Mouse (Mus musculus): ENCODE data around the gene Grhpr. TPM values are rescaled to one million over a fixed set of nuclear protein-coding genes. Genes with fewer than 3 reads are reported as not detected.
A peak's percentile ranks its signal among the peaks of the same experiment; 100 is the strongest.

Grhpr gene
- polyA plus RNA-seq, 1 experiment from 2014 or later = 97.7 TPM

DNA sequence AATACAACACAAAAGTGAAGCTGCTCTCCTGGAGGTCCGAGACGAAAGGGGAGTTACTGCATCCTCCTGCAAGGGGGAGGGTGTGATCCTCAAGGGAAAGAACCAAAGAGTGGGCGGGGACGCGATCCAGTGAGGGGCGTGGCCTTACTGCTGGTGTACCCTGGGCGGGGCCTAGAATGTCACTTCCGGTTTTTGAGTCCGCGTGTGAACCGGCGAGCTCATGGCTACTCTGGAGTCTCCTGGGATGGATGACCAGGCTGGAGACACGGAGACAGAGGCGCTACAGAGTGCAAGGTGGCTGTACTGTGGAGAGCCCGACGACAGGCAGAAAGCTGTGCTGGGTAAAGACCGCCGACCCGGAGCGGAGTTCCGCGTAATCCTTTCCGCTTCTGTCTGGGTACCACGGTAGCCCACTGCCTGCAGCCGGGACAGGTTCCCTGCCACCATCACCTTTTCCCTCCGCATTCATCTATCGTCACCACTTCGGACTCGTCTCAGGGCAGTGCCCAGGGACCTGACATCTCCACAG, 37.3 kb downstream of the Grhpr start, which contains the start of gene Polr1e:
Gene Polr1e, plus strand, starts transcription at position 132 of the 529 bp plus-strand sequence.
- ATAC-seq (replicated peaks; ENCODE audit: extremely low read depth, insufficient read depth, low FRiP score) = peak; percentile 90
- H3K4me2 ChIP-seq (ENCODE audit: low read depth, low read length) = peak within 1 kb of the TSS; percentile 95
- H3K4me3 ChIP-seq (ENCODE audit: low read length) = peak within 1 kb of the TSS; percentile 65
- peak within 1 kb of the TSS; percentile 64 for H3K27ac ChIP-seq (ENCODE audit: low read length)
- peaks cover 8% of the 10 kb centered on the region for H3K36me3 ChIP-seq (ENCODE audit: control insufficient read depth, insufficient read depth)
- H3K4me1 ChIP-seq (ENCODE audit: control insufficient read depth, insufficient read depth, low read length) = peaks cover 17% of the 10 kb centered on the region
- H3K9me3 ChIP-seq (replicated peaks; ENCODE audit: control insufficient read depth, low read length) = no peaks in the 10 kb centered on the region
- WGBS = 0% methylated on average over 29 of the region's 29 CpGs
- peak within 1 kb of the TSS; percentile 76 for H3K9ac ChIP-seq (ENCODE audit: low read length)
- no peaks in the 10 kb centered on the region for H3K27me3 ChIP-seq (ENCODE audit: control insufficient read depth, insufficient read depth, low read length)

DNA sequence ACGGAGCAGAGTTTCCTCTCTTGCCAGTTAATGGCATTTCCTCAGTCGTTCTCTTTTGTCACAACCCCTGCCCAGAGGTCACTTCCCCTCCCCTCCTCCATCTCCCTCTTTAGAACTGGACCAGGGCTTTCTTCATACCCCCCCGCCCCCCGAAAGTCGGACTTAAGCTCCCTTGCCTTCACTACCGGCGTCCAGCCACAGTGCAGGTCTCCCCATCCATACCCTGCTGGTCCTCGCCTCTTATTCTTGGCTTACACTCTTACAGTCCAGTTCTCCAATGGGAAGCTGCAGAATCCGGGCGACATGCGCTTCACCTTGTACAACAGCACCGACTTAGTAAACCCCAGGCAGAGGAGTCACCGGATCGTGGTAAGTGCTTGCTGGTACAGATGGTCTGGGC, 37.8 kb downstream of the Grhpr start:
- Histone ChIP-seq H3K27ac (ENCODE audit: low read length) (peak overlapping the region; percentile 33), H3K9me3 (replicated peaks; ENCODE audit: control insufficient read depth, low read length) (no peaks in the 10 kb centered on the region), H3K4me2 (ENCODE audit: low read depth, low read length) (peak overlapping the region; percentile 95), H3K27me3 (ENCODE audit: control insufficient read depth, insufficient read depth, low read length) (no peaks in the 10 kb centered on the region), H3K36me3 (ENCODE audit: control insufficient read depth, insufficient read depth) (peaks cover 13% of the 10 kb centered on the region), H3K4me1 (ENCODE audit: control insufficient read depth, insufficient read depth, low read length) (peaks cover 13% of the 10 kb centered on the region), H3K9ac (ENCODE audit: low read length) (peak overlapping the region; percentile 76), H3K4me3 (ENCODE audit: low read length) (peak overlapping the region; percentile 65)
- WGBS = 1% methylated on average over 14 of the region's 14 CpGs
- ATAC-seq (replicated peaks; ENCODE audit: extremely low read depth, insufficient read depth, low FRiP score) = peak; percentile 30; the same call in 1 of the 2 replicates

DNA sequence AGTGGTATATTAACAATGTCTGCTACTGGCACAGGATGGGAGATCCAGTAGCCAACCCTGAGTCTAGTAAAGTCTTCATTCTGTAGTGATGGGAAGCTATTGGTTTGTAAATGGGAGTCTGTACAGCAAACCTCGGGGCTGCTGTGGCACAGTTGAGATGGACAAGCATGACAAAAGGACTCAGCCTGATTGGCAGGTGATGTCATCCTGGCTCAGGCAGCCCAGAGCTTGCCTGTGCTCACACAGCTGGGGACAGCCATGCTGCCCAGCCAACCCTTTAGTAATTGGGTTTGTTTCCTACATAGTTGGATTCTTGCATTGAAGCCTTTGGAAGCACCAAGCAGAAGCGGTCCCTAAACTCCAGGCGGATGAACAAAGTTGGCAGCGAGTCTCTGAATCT, 45.3 kb downstream of the Grhpr start:
- Histone ChIP-seq H3K36me3 (ENCODE audit: control insufficient read depth, insufficient read depth) (peaks cover 43% of the 10 kb centered on the region), H3K4me2 (ENCODE audit: low read depth, low read length) (no peak overlapping the region), H3K27me3 (ENCODE audit: control insufficient read depth, insufficient read depth, low read length) (no peaks in the 10 kb centered on the region), H3K4me1 (ENCODE audit: control insufficient read depth, insufficient read depth, low read length) (no peaks in the 10 kb centered on the region), H3K4me3 (ENCODE audit: low read length) (no peak overlapping the region), H3K9ac (ENCODE audit: low read length) (no peak overlapping the region), H3K9me3 (replicated peaks; ENCODE audit: control insufficient read depth, low read length) (no peaks in the 10 kb centered on the region), H3K27ac (ENCODE audit: low read length) (no peak overlapping the region)
- ATAC-seq (replicated peaks; ENCODE audit: extremely low read depth, insufficient read depth, low FRiP score) = no peak
- WGBS = 89% methylated on average over 4 of the region's 4 CpGs

DNA sequence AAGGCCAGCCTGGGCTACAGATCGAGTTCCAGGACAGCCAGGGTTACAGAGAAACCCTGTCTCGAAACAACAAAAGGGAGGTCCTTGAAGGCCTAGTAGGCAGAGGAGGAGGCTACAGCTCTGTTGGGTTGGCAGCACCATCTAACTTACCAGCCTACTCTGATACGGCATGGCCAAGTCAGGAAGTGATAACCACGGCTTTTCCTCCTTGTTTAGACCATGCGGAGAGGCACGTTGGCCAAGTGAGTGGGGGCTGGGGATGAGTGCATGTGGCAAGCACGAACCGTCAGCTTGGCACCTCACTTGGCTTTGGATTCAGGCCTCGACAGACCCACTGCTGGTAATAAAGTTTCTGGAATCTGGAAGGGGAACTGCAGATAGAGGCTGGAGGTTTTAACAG, 51.4 kb downstream of the Grhpr start:
- H3K27me3 ChIP-seq (ENCODE audit: control insufficient read depth, insufficient read depth, low read length) = no peaks in the 10 kb centered on the region
- H3K27ac ChIP-seq (ENCODE audit: low read length) = no peak overlapping the region
- H3K4me2 ChIP-seq (ENCODE audit: low read depth, low read length) = no peak overlapping the region
- H3K9me3 ChIP-seq (replicated peaks; ENCODE audit: control insufficient read depth, low read length) = no peaks in the 10 kb centered on the region
- no peak overlapping the region for H3K4me3 ChIP-seq (ENCODE audit: low read length)
- WGBS = 75% methylated on average over 9 of the region's 9 CpGs
- no peak overlapping the region for H3K9ac ChIP-seq (ENCODE audit: low read length)
- no peak for ATAC-seq (replicated peaks; ENCODE audit: extremely low read depth, insufficient read depth, low FRiP score)
- peaks cover 19% of the 10 kb centered on the region for H3K4me1 ChIP-seq (ENCODE audit: control insufficient read depth, insufficient read depth, low read length)
- H3K36me3 ChIP-seq (ENCODE audit: control insufficient read depth, insufficient read depth) = peaks cover 37% of the 10 kb centered on the region

DNA sequence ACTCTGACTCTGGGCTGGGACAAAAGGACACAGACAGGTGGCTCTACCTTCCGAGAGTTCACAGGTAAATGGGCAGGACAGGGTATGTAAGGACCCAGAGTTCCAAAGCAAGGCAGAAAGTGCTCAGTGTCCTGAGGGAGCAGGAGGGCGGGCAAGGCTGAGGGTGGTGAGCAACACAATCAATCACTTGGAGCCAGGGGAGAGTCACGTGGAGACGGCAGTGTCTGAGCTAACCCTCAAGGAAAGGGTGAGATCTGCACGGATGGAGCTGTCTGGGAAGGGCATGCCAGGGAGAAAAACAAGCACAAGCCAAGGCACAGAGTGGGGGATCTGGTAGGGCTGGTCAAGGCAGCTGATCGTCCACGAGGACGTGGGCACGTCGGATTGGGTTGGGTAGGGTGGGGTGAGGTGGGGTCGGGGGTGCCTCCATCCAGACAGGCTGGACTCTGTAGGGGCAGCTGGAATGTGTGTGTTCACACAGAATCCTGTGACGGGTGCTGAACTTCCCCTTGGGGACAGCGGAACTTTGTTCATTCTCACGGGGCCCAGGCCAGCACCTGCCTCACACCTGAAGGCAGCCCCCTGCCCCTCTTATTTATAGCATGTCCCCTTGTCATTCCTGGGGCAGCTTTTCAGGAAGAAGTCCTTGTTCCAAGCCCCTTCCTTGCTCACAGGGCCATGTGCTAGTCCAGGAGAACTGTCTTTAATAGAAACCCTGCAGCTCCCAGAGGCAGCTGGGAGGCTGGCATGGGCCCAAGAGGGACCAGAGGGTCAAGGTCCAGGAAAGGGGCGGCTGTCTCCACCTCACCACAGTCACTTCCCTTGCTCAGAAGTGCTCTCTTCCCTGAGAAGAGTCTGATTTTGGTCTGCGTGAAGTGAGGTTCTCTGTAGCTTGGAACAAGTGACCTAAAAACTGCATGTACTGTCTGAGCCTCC, 53.8 kb downstream of the Grhpr start:
- WGBS = 66% methylated on average over 16 of the region's 16 CpGs
- Histone ChIP-seq H3K27me3 (ENCODE audit: control insufficient read depth, insufficient read depth, low read length) (no peaks in the 10 kb centered on the region), H3K9ac (ENCODE audit: low read length) (peak overlapping the region; percentile 41), H3K36me3 (ENCODE audit: control insufficient read depth, insufficient read depth) (peaks cover 23% of the 10 kb centered on the region), H3K4me1 (ENCODE audit: control insufficient read depth, insufficient read depth, low read length) (peaks cover 23% of the 10 kb centered on the region), H3K9me3 (replicated peaks; ENCODE audit: control insufficient read depth, low read length) (no peaks in the 10 kb centered on the region), H3K4me3 (ENCODE audit: low read length) (no peak overlapping the region), H3K27ac (ENCODE audit: low read length) (peak overlapping the region; percentile 51), H3K4me2 (ENCODE audit: low read depth, low read length) (no peak overlapping the region)
- no peak for ATAC-seq (replicated peaks; ENCODE audit: extremely low read depth, insufficient read depth, low FRiP score)

DNA sequence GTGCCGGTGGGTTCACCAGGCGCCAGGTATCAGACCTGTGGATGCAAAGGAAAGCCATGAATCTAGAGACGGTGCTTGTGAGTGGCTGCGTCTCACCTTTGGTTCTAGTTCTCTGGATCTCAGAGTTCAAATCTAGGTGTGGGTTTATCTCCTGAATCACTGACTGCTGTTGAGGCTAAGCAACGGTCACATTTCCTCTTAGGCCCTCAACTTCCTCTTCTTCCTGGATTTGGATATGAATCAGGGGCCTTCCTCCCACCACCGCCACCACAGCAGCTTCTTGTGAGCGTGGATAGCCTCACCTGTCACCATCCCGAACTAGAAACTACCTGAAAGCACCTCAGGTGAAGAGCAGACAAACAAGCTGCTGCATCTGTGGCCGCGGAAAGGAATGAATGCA, 54.9 kb downstream of the Grhpr start:
- Histone ChIP-seq H3K9ac (ENCODE audit: low read length) (no peak overlapping the region), H3K9me3 (replicated peaks; ENCODE audit: control insufficient read depth, low read length) (no peaks in the 10 kb centered on the region), H3K4me1 (ENCODE audit: control insufficient read depth, insufficient read depth, low read length) (peaks cover 23% of the 10 kb centered on the region), H3K27ac (ENCODE audit: low read length) (no peak overlapping the region), H3K27me3 (ENCODE audit: control insufficient read depth, insufficient read depth, low read length) (no peaks in the 10 kb centered on the region), H3K36me3 (ENCODE audit: control insufficient read depth, insufficient read depth) (peaks cover 31% of the 10 kb centered on the region), H3K4me3 (ENCODE audit: low read length) (no peak overlapping the region), H3K4me2 (ENCODE audit: low read depth, low read length) (no peak overlapping the region)
- 88% methylated on average over 10 of the region's 10 CpGs for WGBS
- no peak for ATAC-seq (replicated peaks; ENCODE audit: extremely low read depth, insufficient read depth, low FRiP score)

DNA sequence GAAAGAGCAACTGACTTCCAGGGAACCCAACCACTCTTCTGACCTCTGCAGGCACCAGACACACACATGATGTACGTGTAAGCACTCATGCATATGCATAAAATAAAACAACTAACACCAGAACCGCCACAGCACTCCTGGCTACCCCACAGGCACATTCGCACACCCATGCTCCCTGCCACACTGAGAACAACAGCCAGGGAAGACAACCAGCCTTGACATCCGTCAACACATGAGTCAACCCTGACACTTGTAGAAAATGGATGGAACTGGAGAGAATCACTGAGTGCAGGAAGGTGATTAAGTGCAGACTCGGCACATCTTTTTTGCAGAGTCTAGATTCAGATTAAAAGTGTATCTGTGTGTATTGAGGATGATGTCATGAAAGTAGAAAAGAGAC, 55.4 kb downstream of the Grhpr start:
- peak overlapping the region; percentile 99 for H3K27ac ChIP-seq (ENCODE audit: low read length)
- H3K27me3 ChIP-seq (ENCODE audit: control insufficient read depth, insufficient read depth, low read length) = no peaks in the 10 kb centered on the region
- no peaks in the 10 kb centered on the region for H3K9me3 ChIP-seq (replicated peaks; ENCODE audit: control insufficient read depth, low read length)
- H3K36me3 ChIP-seq (ENCODE audit: control insufficient read depth, insufficient read depth) = peaks cover 36% of the 10 kb centered on the region
- WGBS = 78% methylated on average over 5 of the region's 5 CpGs
- no peak for ATAC-seq (replicated peaks; ENCODE audit: extremely low read depth, insufficient read depth, low FRiP score)
- H3K4me2 ChIP-seq (ENCODE audit: low read depth, low read length) = no peak overlapping the region
- no peak overlapping the region for H3K4me3 ChIP-seq (ENCODE audit: low read length)
- H3K9ac ChIP-seq (ENCODE audit: low read length) = peak overlapping the region; percentile 29; the same call in 1 of the 2 replicates
- peaks cover 23% of the 10 kb centered on the region for H3K4me1 ChIP-seq (ENCODE audit: control insufficient read depth, insufficient read depth, low read length)

DNA sequence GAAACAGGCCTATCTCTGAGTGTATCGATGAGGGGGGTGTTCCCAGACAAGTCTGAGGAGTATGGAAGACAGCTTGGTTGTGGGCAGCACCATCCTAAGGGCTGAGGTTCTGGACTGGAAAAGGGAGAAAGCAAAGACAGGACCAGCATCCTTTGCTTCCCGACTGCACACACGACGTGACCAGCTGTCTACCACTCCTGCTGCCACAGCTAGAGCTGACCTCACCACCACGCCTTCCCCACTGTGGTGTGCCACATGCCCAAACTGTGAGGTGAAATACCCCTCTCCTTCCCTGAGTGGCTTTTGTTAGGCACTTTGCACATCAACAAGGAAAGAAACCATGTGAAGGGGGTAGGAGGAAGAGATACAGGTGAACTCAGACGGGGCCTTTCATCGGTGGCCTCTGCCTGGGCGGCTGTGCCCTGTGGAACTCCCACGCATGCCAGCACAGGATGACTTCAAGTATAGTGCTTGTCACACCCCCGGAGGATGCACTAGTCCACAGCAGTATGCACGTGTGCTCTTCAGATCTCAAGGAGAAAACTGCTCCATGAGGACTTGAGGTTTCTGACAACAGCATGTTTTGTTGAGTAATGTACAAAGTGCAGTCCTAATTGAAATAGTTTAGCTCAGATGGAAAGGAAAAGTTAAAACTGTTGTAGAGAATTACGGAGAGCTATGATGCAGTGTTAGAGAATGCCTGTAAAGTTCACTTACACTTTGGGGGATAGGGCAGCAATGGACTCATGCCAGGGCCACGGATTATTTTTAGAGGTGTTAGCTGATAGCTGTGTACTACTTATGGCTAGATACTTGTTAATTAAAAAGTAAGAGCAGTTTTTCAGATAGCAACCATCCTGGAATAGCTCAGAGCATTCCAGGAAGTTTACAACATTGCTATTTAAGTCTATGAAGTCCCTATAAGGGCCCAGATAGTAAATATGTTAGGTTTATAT, 56.5 kb downstream of the Grhpr start:
- Histone ChIP-seq H3K36me3 (ENCODE audit: control insufficient read depth, insufficient read depth) (peaks cover 34% of the 10 kb centered on the region), H3K27ac (ENCODE audit: low read length) (peak overlapping the region; percentile 99), H3K4me1 (ENCODE audit: control insufficient read depth, insufficient read depth, low read length) (peaks cover 23% of the 10 kb centered on the region), H3K4me3 (ENCODE audit: low read length) (no peak overlapping the region), H3K9me3 (replicated peaks; ENCODE audit: control insufficient read depth, low read length) (no peaks in the 10 kb centered on the region), H3K4me2 (ENCODE audit: low read depth, low read length) (peak overlapping the region; percentile 32; the same call in 1 of the 2 replicates), H3K27me3 (ENCODE audit: control insufficient read depth, insufficient read depth, low read length) (no peaks in the 10 kb centered on the region), H3K9ac (ENCODE audit: low read length) (peak overlapping the region; percentile 63)
- peak; percentile 84 for ATAC-seq (replicated peaks; ENCODE audit: extremely low read depth, insufficient read depth, low FRiP score)
- 41% methylated on average over 13 of the region's 13 CpGs for WGBS

Data from heart, embryonic 16.5 days (tissue).